Mouse (Mus musculus) gastrocnemius, postnatal 36 days (tissue): Measurements from ENCODE around the gene Gm45717. TPM values are rescaled to one million over a fixed set of nuclear protein-coding genes. Genes with fewer than 3 reads are reported as not detected.
A peak's percentile ranks its signal among the peaks of the same experiment; 100 is the strongest.

Experiments
- DNase-seq, 2 experiments: peaks; one replicate each; pipeline ENCODE4 v3.0.0; 2022
- intact Hi-C: fragments of 180-260 bp; cut with DNase I; formaldehyde crosslinking; loops from one replicate; pipeline ENCODE4 v1.15.1; 2025
- total RNA-seq, 2 experiments: library from RNA; stranded (reverse); gene quantifications; 2 replicates each; pipeline ENCODE4 v1.2.3; 2021

Gm45717 gene
- total RNA-seq, 2 experiments from 2014 or later: not detected

DNA sequence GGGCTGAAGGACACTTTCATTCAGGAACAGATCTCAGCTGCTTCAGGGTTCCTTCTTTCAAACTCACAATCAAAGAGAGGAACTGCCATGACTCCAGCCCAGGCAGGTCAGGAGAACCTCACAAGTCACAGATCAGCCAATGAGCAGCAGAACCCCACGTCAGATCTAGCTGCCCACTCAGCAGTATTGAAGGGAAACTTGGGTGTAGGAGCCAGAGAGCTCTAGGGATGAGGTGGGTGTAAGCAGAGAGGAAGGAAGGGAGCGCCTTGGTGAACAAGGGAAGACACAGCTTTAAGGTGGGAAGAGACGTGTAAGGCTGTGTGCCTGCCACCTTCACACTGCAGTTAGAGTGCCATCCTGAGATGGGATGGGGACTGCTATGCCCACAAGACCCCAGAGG is 43.4 kb downstream of the Gm45717 start:
- intact Hi-C loops: no loop called here
- DNase-seq: no peak

DNA sequence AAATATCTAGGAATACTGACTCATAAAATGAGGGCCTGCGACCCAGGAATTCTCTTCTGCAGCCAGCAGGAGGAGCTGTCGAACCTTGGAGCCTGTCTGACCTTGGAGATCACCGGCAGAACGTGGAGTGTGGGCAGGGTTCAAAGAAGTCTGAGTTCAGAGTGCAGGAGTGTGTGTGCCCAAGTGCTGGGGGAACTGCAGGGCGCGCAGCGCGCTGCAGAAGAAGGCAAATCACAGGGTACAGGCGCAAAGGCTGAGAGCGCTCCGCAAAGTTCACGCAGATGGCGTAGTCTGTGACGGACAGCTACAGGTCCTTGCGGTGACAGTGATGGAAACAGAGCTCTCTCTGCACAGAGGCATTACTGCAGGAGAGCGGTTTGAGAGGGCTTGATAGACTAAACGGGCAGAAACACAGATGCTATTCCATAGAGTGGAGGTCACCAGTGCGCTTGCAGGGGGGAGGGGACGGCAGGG is 47.1 kb downstream of the Gm45717 start:
- DNase-seq: peak; percentile 64 to 70
- intact Hi-C loops: loop anchor here (2.0 to 5.0 kb wide), 3 partner anchors 99 to 159 kb away; no protein-coding TSS in a partner anchor

DNA sequence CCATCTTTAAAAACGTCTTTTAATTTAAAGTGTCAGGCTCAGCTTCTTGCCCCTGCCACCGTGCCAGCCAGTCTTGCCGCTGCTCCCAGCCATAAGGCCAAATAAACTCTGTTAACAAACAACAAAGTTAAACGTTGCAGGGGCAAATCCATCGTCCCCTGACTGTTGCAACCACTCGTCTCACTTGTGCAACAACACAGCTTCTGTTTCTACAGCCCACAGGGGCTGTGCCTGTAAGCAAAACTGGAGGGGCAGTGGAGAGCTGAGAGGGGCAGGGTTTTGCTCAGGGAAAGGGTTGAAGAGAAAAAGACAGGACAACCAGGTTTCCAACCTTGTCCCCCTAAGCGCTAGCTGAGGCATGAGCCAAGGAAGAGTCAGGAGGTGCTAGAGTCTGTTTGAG is 47.6 kb downstream of the Gm45717 start:
- intact Hi-C loops: loop anchor here (2.0 to 5.0 kb wide), 3 partner anchors 99 to 159 kb away; no protein-coding TSS in a partner anchor
- DNase-seq: no peak

DNA sequence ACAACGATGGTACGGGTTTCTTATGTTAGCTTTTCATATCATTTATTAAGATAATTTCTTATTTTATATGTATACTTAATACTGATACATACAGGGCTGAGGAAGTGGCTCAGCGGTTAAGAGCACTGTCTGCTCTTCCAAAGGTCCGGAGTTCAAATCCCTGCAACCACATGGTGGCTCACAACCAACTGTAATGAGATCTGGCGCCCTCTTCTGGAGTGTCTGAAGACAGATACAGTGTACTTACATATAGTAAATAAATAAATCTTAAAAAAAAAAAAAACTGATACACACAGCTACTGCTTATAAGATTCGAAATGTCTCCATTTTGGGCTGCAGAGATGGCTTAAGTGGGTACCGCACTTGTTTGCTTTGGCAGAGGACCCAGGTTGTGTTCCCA is 48.0 kb downstream of the Gm45717 start:
- DNase-seq: no peak
- intact Hi-C loops: loop anchor here (2.0 to 5.0 kb wide), 3 partner anchors 100 to 160 kb away; no protein-coding TSS in a partner anchor

DNA sequence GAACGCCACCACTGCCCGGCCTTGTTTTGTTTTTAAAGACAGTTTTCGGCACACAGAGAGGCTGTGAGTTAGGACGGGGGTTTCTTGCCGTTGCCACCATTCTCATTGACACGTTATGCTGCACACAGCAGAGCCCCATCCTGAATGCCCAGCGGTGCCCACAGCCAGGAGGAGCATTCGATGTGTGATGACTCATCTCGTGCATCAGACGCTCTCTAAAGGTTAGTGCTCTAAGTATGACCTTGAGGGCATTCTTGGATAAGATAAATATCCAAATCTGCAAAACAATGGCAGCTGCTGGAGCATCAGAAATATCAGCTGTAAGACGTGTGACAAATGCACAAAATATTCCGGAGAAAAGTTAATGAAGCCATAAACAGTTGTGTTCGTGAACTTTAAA is 48.6 kb downstream of the Gm45717 start:
- intact Hi-C loops: loop anchor here (5.0 kb wide), 2 partner anchors 100 to 160 kb away; no protein-coding TSS in a partner anchor
- no peak for DNase-seq

DNA sequence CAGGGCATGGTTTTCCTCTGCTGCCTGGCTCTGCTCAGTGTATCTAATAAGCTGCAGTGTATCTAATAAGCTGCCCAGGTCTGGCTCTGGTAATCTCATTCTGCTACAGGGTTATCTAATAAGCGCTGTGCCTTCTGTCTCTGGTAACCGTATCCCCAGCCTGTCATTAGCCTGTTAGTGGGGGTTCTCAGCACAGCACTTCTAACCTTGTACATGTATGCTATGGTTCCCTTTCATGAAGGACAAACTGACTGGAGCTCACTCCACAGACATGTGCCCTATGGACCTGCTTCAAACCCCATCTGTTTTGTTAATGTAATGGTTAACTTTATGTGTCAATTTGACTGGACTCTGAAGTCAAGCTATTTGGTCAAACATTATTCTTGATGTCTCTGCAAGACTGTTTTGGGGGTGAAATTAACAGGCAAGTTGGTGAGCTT is 50.1 kb downstream of the Gm45717 start:
- intact Hi-C loops: loop anchor here (5.0 kb wide), 2 partner anchors 102 to 162 kb away; no protein-coding TSS in a partner anchor
- no peak for DNase-seq

DNA sequence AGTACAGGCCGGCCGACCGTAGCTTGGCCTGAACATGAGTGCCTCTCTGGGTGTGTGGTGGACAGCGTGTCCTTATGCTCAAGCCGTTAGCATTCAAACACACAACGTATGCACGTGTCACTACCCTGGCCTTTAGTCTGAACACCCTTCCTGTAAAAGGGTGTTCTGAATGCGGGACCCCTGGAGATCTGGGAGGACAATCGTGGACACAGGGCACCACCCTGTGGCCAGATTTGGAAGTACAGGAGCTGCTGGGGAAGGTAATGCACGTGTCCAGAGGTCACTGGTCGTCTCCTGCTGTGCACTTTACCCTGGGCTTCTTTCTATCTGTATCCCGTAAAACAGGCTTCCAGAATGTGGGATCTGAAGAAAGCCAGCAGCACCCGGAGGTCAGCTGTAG is 52.5 kb downstream of the Gm45717 start:
- intact Hi-C loops: loop anchor here (1.0 to 2.0 kb wide), 2 partner anchors 48 to 58 kb away; partner anchors contain the start of gene Scgb1c1
- peak; percentile 69 to 79 for DNase-seq

DNA sequence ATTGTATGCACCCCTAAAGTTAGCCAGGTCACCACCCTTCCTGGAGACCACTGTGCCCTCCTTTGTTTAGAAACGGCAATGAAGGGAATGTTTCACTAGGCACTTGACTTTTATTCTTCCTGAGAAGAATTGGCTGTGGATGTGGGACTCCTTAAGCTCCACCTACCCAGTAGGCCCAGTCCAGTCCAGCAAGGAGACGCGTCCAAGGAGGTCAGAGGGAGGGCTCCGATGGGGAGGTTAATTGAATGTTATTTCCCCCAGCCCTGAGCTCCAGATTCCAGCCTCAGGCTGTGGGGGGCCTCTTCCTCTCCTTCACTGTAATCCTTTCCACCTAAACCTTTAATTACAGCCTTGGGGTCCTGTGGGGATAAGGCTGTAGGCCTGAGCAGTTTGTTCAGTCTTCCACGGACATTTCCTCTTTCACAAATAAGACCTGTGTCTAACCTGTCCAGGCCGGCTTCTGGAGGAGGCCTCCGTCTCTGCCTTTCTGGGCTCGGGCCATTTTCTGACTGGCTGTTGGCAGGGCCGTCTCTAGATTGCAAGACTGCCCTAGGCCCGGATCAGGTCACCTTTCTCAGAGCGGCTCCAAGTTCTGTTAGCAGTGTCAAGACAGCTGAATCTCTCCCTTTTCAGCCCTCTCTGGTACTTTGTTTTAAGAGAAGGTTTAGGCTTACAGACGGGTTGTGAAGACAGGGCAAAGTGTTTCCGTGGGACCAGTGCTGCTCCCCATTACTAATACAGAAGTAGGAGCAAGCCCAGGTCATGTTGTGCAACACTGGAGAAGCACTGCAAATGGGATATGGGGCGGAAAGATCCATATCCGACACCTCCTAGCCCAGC is 53.5 kb downstream of the Gm45717 start:
- DNase-seq: peak; percentile 50 to 63
- intact Hi-C loops: loop anchor here (2.0 kb wide), 1 partner anchor 47 kb away; no protein-coding TSS in a partner anchor

DNA sequence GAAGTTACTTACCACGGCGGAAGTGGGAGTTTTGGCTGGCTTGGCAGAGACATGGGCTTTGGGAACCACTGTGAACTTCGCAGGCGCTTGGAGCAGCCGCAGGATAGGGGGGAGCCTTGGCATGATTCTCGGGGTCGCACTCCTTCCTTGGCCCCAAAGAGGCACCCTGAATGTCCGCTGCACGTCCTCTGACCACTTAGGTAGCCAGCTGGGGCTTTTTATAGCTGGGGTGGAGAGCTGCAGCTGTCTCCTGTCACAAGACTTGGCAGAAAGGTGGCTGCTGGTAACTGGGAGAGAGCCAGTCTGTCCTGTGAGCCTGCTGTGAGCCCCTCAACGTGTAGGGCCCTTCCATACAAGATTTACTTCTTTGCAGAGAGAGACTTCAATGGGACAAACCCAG is 55.5 kb downstream of the Gm45717 start, which contains the start of gene Cox8b:
Gene Cox8b (minus strand): TSS at position 227 of the 400 bp plus-strand sequence.
- DNase-seq: peak; percentile 43 to 63
- intact Hi-C loops: no loop called here

Other genes starting within 250 kb of the Gm45717 start
- 10 to 100 TPM; 10.2 to 16.8 TPM for gene Cyp2e1, start 192.2 kb downstream of the Gm45717 start, total RNA-seq
- gene Syce1, start 168.1 kb downstream of the Gm45717 start, total RNA-seq: not detected
- under 1 TPM in 1 of 2 experiments, not detected in 1; 0.07 TPM for gene Zfp941, start 133.8 kb downstream of the Gm45717 start, total RNA-seq
- gene Urah, start 120.9 kb downstream of the Gm45717 start, total RNA-seq: not detected
- not detected for gene Scgb1c1, start 110.4 kb downstream of the Gm45717 start, total RNA-seq
- gene Odf3, start 108.1 kb downstream of the Gm45717 start, total RNA-seq: not detected
- gene Gm45785, start 99.6 kb downstream of the Gm45717 start, total RNA-seq: not detected
- 10 to 100 TPM; 12.6 to 14.9 TPM for gene Ric8a, start 99.0 kb downstream of the Gm45717 start, total RNA-seq
- gene Bet1l, start 98.4 kb downstream of the Gm45717 start, total RNA-seq: 1 to 10 TPM; 5.2 to 7.9 TPM
- 10 to 100 TPM; 78.3 to 78.9 TPM for gene Psmd13, start 74.0 kb downstream of the Gm45717 start, total RNA-seq
- 10 to 100 TPM; 26.0 to 26.3 TPM for gene Sirt3, start 73.6 kb downstream of the Gm45717 start, total RNA-seq
- gene Cox8b, start 55.5 kb downstream of the Gm45717 start, total RNA-seq: 1,000 to 10,000 TPM; 1,837 to 1,924 TPM
- gene Nlrp6, start 35.0 kb downstream of the Gm45717 start, total RNA-seq: not detected
- 1 to 10 TPM; 3.6 to 4.6 TPM for gene Pgghg, start 14.5 kb downstream of the Gm45717 start, total RNA-seq
- gene Ifitm5, start 5.6 kb downstream of the Gm45717 start, total RNA-seq: under 1 TPM in 1 of 2 experiments, not detected in 1; 0.35 TPM
- 10 to 100 TPM; 50.9 to 51.8 TPM for gene Ifitm2, start 50 bp upstream of the Gm45717 start, total RNA-seq
- under 1 TPM in 1 of 2 experiments, not detected in 1; 0.77 TPM for gene Ifitm1, start 11.3 kb upstream of the Gm45717 start, total RNA-seq
- gene Ifitm3, start 54.8 kb upstream of the Gm45717 start, total RNA-seq: 10 to 100 TPM; 30.2 to 45.6 TPM
- not detected for gene Ifitm6, start 62.0 kb upstream of the Gm45717 start, total RNA-seq
- gene Gm17387, start 73.2 kb upstream of the Gm45717 start, total RNA-seq: not detected
- gene B4galnt4, start 105.2 kb upstream of the Gm45717 start, total RNA-seq: under 1 TPM; 0.20 to 0.22 TPM
- under 1 TPM in 1 of 2 experiments, not detected in 1; 0.12 TPM for gene Pkp3, start 122.3 kb upstream of the Gm45717 start, total RNA-seq
- gene Sigirr, start 144.6 kb upstream of the Gm45717 start, total RNA-seq: 1 to 10 TPM; 1.7 to 2.0 TPM
- not detected for gene Ano9, start 161.9 kb upstream of the Gm45717 start, total RNA-seq
- 10 to 100 TPM; 15.9 to 18.7 TPM for gene Ptdss2, start 166.4 kb upstream of the Gm45717 start, total RNA-seq
- gene Rnh1, start 216.9 kb upstream of the Gm45717 start, total RNA-seq: 10 to 100 TPM; 41.8 to 45.9 TPM
- 100 to 1,000 TPM; 148 to 163 TPM for gene Hras, start 238.1 kb upstream of the Gm45717 start, total RNA-seq
- 1 to 10 TPM; 2.0 to 2.1 TPM for gene Lrrc56, start 238.2 kb upstream of the Gm45717 start, total RNA-seq